Mouse (Mus musculus) embryonic fibroblast, embryonic 13.5 days (primary cell): Measurements from ENCODE around the gene Immp2l.

ENCODE experiments used
- CTCF ChIP-seq: IDR thresholded peaks from 2 replicates; pipeline ENCODE4 v1.5.1; 2011; ENCODE audit warnings: mild to moderate bottlenecking, control low read depth, low read length, moderate library complexity, borderline replicate concordance; ENCODE audit not compliant: insufficient read depth
- POLR2A ChIP-seq: IDR thresholded peaks from 2 replicates; pipeline ENCODE4 v1.6.1; 2011; ENCODE audit warnings: low read depth, mild to moderate bottlenecking, control low read depth, low read length, moderate library complexity

DNA sequence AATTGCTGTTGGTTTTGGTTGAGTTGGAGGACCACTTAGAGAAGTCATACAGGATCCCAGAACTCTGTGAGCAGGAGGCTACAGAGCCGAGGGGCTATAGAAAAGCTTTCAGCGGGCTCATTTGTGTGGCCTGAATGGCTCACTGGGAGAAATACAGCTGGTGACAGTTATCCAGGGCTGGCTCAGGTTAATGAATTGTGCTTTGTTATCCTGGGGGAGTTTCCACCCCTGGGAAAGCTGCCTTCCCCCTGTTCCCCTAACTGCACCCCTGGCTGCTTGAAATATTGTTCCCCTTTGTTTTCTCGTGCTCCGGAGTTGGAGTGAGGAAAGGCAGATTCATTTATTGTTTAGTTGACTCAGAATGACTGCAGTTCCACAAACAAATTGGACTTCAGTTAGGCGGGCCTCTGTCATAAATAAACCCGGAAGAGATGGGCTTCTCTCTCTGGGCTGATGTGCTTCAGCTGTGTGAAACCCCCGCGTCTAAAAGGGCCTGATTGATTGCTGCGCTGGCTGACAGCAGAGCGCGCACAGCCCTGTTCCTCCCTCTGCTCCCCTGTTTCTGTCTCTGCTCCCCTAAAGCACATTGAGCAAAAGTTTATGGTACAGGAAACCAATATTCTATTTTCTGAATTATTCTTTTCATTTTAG, 291.0 kb downstream of the Immp2l start:
- TF ChIP-seq CTCF (no peak), POLR2A (no peak)
